Mouse (Mus musculus) heart, embryonic 13.5 days (tissue): ENCODE data around the gene Pkn3. TPM values are rescaled to one million over a fixed set of nuclear protein-coding genes. Genes with fewer than 3 reads are reported as not detected.
"Not testable (repeated sequence)": the region's sequence is repeated elsewhere in the genome, so short reads cannot be mapped to it uniquely, and the experiment has no call there.

ENCODE experiments used
- ATAC-seq: fragments of 200-750 bp; cut with Nextera tagmentation; 2 replicates; pipeline ENCODE4 v1.8.0; 2017; ENCODE audit warnings: moderate TSS enrichment; ENCODE audit not compliant: insufficient number of reproducible peaks, low FRiP score, low TSS enrichment; ENCODE audit errors: extremely low read depth
- H3K27ac ChIP-seq: fragments of 300-500 bp; sonication (generic); replicated peaks from 2 replicates; pipeline ENCODE4 v1.5.1; 2015; ENCODE audit warnings: moderate library complexity, mild to moderate bottlenecking, inconsistent platforms
- H3K27me3 ChIP-seq: fragments of 300-500 bp; sonication (generic); replicated peaks from 2 replicates; pipeline ENCODE4 v1.6.1; 2015; ENCODE audit warnings: mild to moderate bottlenecking, inconsistent platforms
- H3K36me3 ChIP-seq: fragments of 300-500 bp; sonication (generic); 2 replicates; pipeline ENCODE4 v1.6.1; 2015; ENCODE audit warnings: mild to moderate bottlenecking, inconsistent platforms
- H3K4me1 ChIP-seq: fragments of 300-500 bp; sonication (generic); 2 replicates; pipeline ENCODE4 v1.6.1; 2015; ENCODE audit warnings: inconsistent platforms
- H3K4me2 ChIP-seq: fragments of 300-500 bp; sonication (generic); 2 replicates; pipeline ENCODE4 v1.6.1; 2015; ENCODE audit warnings: inconsistent platforms, mild to moderate bottlenecking, moderate library complexity
- H3K4me3 ChIP-seq: fragments of 300-500 bp; sonication (generic); 2 replicates; pipeline ENCODE4 v1.5.1; 2015; ENCODE audit warnings: moderate library complexity, mild to moderate bottlenecking, inconsistent platforms
- H3K9ac ChIP-seq: fragments of 300-500 bp; sonication (generic); 2 replicates; pipeline ENCODE4 v1.6.1; 2015; ENCODE audit warnings: inconsistent platforms, mild to moderate bottlenecking, moderate library complexity
- H3K9me3 ChIP-seq: fragments of 300-500 bp; sonication (generic); 2 replicates; pipeline ENCODE4 v1.6.1; 2016; ENCODE audit warnings: inconsistent platforms
- WGBS: fragments of 180-500 bp; shearing (Covaris S2); methylation state at CpG from one replicate; pipeline ENCODE4 v1.1.7; 2015; ENCODE audit warnings: mixed read lengths; 5-methylcytosine and 5-hydroxymethylcytosine counted together
- polyA plus RNA-seq: library from polyadenylated mRNA; unstranded; fragments of >200 nt; fragmentation: Nextera tagmentation; extraction: Ambion mirVana; gene quantifications from 2 replicates; pipeline ENCODE4 v1.2.1, GENCODE M21; 2015

The Pkn3 gene
- polyA plus RNA-seq, 1 experiment from 2014 or later, result 13.2 TPM

DNA sequence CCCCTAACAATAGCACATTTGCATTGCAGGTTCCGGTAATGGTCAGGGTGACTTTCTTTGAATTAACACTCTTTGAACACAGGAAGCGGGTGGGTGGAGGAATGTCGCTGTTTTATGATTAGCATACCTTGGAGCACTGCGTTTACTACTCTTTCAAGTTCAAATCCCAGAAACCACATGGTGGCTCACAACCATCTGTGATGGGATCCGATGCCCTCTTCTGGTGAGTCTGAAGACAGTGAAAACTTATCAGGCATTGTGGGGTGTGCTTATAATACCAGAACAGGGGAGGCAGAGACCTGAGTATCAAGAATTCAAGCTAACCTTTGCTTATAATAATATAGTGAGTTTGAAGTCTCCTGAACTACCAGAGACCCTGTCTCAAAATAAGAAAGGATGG, 53.8 kb downstream of the Pkn3 start:
- H3K9ac ChIP-seq, H3K4me2 ChIP-seq, H3K4me3 ChIP-seq, H3K9me3 ChIP-seq, H3K27me3 ChIP-seq, ATAC-seq, H3K27ac ChIP-seq: not testable (repeated sequence)
- peaks cover 11% of the 10 kb centered on the region for H3K36me3 ChIP-seq
- 59% methylated on average over 5 of the region's 5 CpGs for WGBS
- H3K4me1 ChIP-seq, result peaks cover 24% of the 10 kb centered on the region

DNA sequence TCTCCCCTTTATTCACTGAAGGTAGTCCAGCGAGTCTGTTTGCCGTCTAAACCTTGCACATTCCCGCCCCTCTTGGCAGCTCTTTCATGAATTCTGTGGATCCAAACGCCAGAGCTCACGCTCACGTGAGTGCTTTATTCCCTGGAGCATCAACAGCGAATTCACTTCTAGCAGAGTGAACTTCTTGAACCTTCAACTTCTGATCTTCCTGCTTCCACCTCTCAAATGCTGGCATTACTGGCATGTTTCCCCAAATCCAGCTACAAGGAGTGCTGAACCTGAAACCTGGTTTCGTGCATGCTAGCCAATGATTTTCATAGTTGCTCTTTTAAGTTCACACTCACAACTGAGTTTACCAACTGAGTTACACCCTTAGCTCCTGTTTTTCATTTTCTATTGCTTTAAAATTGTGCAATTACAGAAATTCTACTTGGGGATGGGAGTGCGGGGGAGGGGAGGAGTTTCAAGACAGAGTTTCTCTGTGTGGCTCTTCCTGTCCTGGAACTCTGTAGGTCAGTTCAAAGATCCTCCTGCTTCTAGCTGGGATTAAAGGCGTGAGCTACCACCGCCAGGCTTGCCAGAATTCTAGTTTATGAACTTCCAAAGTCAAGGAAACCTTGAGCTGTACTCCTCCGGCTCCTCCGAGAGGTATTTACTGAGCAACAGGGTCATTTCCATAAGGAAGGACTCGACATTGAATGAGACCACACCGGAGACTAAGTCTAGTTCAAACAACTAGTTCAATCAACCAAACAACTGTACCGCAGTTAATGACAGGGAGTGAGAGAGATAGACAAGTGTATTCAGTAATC, 55.5 kb downstream of the Pkn3 start:
- H3K9me3 ChIP-seq, result no peaks in the 10 kb centered on the region
- 19% methylated on average over 16 of the region's 16 CpGs for WGBS
- peaks cover 29% of the 10 kb centered on the region for H3K36me3 ChIP-seq
- H3K27me3 ChIP-seq, result no peaks in the 10 kb centered on the region
- ATAC-seq, result no peak
- H3K9ac ChIP-seq, result peak overlapping the region; percentile 95
- peak overlapping the region; percentile 91 for H3K4me3 ChIP-seq
- H3K27ac ChIP-seq, result peak overlapping the region; percentile 90
- peaks cover 24% of the 10 kb centered on the region for H3K4me1 ChIP-seq
- peak overlapping the region; percentile 84 for H3K4me2 ChIP-seq

DNA sequence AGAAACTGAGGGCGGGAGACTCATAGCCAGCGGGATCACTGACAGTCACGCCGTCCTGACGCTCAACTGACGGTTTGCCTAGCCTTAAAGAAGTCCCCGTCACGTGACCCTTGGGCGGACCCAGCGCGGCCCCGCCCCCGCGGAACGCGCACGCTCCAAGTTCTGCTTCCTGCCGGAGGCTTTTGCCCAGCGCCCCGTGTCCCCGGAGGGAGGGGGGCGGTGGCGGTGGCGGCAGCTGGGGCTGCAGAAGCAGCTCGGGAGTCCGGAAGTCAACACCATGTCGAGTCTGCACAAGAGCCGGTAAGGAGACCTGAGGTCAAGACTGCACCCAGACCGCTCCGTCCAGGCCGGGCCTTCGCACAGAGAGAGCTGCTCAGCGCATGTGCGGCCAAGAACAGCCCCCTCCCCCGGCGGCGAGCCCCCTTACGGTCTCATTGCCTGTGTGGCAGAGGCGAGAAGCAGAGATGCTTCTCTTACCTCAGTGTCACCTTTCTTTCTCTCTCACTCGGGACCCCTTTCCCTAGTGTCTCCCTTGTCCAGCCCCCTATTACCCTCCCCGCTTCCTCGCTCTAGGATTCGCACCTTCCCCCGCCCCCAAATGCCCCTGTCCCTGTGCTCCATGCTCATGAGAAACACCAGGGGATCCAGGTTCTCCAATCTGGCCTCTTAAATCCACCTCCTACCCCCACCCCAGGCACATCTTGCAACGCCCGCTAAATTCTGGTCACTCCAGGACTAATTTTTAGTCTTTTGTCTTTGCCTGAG, 56.3 kb downstream of the Pkn3 start, which contains the start of gene Tbc1d13:
Tbc1d13 (plus strand) TSS at position 134 of the 765 bp plus-strand sequence.
- H3K9ac ChIP-seq, result peak within 1 kb of the TSS; percentile 95
- peak; percentile 92 for ATAC-seq
- no peaks in the 10 kb centered on the region for H3K9me3 ChIP-seq
- peak within 1 kb of the TSS; percentile 90 for H3K27ac ChIP-seq
- H3K27me3 ChIP-seq, result no peaks in the 10 kb centered on the region
- peak within 1 kb of the TSS; percentile 84 for H3K4me2 ChIP-seq
- peaks cover 37% of the 10 kb centered on the region for H3K36me3 ChIP-seq
- H3K4me1 ChIP-seq, result peaks cover 24% of the 10 kb centered on the region
- under 1% methylated on average over 46 of the region's 46 CpGs for WGBS
- peak within 1 kb of the TSS; percentile 91 for H3K4me3 ChIP-seq

DNA sequence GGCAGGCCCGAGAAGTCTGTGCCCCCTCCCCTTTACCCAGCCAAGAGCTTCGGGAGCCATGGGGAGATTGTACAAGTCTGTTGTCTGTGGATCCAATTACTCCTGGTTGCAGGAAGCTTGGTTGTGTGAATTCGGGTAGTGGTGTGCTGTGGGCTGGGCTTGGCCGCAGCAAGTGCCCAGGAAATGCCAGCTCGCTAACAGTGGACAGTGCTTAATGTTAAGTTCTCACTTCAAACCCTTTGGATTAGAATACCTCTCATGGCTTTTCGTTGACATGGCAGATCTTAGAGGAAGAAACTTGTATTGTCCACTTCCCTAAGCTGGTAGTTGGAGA, 56.9 kb downstream of the Pkn3 start:
- Histone ChIP-seq H3K4me1 (peaks cover 24% of the 10 kb centered on the region), H3K27me3 (no peaks in the 10 kb centered on the region), H3K27ac (peak overlapping the region; percentile 90), H3K4me2 (peak overlapping the region; percentile 84), H3K4me3 (peak overlapping the region; percentile 91), H3K9ac (peak overlapping the region; percentile 95), H3K36me3 (peaks cover 40% of the 10 kb centered on the region), H3K9me3 (no peaks in the 10 kb centered on the region)
- ATAC-seq, result no peak
- 23% methylated on average over 6 of the region's 6 CpGs for WGBS

DNA sequence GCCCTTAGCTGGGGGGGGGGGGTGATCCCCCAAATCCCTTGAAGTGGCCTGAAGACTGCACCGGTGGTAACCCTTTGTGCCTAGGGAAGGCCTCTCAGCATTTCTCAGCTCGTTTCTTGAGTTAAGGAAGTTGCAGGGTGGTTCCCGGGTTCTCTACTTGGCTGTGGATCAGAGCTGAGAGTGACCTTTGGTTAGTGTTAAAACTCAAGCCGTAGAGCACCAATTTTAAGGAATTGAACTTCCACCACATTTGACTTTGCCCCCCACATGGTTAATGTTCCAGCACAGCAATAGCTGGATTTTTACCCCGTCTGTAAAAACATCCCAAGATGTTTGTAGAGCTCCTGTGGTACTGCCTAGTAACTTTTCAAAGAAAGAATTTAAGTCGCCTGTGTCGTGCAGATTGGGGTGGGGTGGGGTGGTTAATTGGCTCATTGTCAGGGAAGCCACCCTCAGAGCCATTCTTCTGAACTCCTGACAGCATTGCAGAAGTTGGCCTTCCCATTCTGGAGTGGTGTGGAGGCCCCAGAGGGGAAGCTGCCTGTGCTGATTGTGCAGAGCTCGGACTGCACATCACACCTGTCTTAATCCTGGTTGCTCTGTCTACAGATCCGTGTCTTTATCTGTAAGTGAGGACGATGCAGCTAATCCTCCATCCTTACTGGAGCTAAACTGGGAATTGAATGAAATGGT, 57.6 kb downstream of the Pkn3 start:
- no peaks in the 10 kb centered on the region for H3K9me3 ChIP-seq
- no peak for ATAC-seq
- 64% methylated on average over 10 of the region's 10 CpGs for WGBS
- peaks cover 24% of the 10 kb centered on the region for H3K4me1 ChIP-seq
- H3K9ac ChIP-seq, result peak overlapping the region; percentile 95
- no peaks in the 10 kb centered on the region for H3K27me3 ChIP-seq
- peak overlapping the region; percentile 90 for H3K27ac ChIP-seq
- H3K4me3 ChIP-seq, result peak overlapping the region; percentile 91
- peak overlapping the region; percentile 84 for H3K4me2 ChIP-seq
- H3K36me3 ChIP-seq, result peaks cover 45% of the 10 kb centered on the region

DNA sequence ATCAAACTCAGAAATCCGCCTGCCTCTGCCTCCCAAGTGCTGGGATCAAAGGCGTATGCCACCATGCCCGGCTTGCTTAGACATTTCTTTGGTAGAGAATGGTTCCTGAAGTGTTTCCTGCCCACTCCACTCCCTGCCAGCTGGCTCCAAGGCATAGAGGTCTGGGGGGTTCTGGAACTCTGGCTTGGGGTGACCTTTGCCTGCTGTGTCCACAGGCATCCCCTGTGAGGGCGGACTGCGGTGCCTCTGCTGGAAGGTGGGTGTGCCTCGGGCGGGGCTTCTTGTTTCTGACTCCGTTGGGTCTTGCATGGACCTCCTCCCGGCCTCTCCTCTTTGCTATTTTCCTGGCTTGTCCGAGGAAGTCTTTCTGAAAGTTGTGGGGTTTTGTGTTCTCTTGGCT, 59.0 kb downstream of the Pkn3 start:
- ATAC-seq, result no peak
- H3K4me3 ChIP-seq, result no peak overlapping the region
- H3K36me3 ChIP-seq, result peaks cover 59% of the 10 kb centered on the region

DNA sequence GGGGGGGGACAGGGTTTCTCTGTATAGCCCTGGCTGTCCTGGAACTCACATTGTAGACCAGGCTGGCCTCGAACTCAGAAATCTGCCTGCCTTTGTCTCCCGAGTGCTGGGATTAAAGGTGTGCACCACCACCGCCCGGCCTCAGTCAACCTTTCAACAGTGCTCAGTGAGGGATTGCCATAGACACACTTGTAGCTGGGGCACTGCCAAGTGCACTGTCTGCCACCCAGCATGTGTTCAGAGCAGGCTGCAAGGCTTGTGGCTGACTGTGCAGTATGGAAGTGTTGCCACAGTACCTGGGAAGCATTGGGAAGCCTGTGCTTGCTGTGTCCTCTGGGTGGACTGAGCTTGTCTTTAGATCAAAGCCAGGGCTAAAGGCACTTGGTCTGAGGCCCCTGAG, 62.5 kb downstream of the Pkn3 start:
- not testable (repeated sequence) for ATAC-seq, H3K27me3 ChIP-seq, H3K9ac ChIP-seq, H3K27ac ChIP-seq, H3K4me1 ChIP-seq, H3K4me3 ChIP-seq, H3K9me3 ChIP-seq, H3K4me2 ChIP-seq
- 90% methylated on average over 4 of the region's 4 CpGs for WGBS
- H3K36me3 ChIP-seq, result peaks cover 95% of the 10 kb centered on the region

More for the DNA sequence above, 59.0 kb downstream of the Pkn3 start:
- peaks cover 24% of the 10 kb centered on the region for H3K4me1 ChIP-seq
- H3K9ac ChIP-seq, result no peak overlapping the region
- no peak overlapping the region for H3K27ac ChIP-seq
- WGBS, result 85% methylated on average over 10 of the region's 10 CpGs
- H3K4me2 ChIP-seq, result no peak overlapping the region
- no peaks in the 10 kb centered on the region for H3K9me3 ChIP-seq
- H3K27me3 ChIP-seq, result no peaks in the 10 kb centered on the region

Other genes starting within 250 kb of the Pkn3 start
- gene Cercam, start 208.5 kb upstream of the Pkn3 start, polyA plus RNA-seq, result 19.6 and 21.5 TPM in 2 replicates
- gene Odf2, start 188.5 kb upstream of the Pkn3 start, polyA plus RNA-seq, result 47.0 and 47.2 TPM in 2 replicates
- gene Gle1, start 142.3 kb upstream of the Pkn3 start, polyA plus RNA-seq, result 33.1 and 39.7 TPM in 2 replicates
- 86.6 and 89.5 TPM in 2 replicates for gene Sptan1, start 112.1 kb upstream of the Pkn3 start, polyA plus RNA-seq
- 17.9 and 18.8 TPM in 2 replicates for gene Wdr34, start 28.8 kb upstream of the Pkn3 start, polyA plus RNA-seq
- 214 and 239 TPM in 2 replicates for gene Set, start 20.3 kb upstream of the Pkn3 start, polyA plus RNA-seq
- gene Zdhhc12, start 16.0 kb downstream of the Pkn3 start, polyA plus RNA-seq, result 36.5 and 45.5 TPM in 2 replicates
- 5.6 and 6.3 TPM in 2 replicates for gene Zer1, start 46.9 kb downstream of the Pkn3 start, polyA plus RNA-seq
- 5.1 and 5.5 TPM in 2 replicates for gene Tbc1d13, start 56.1 kb downstream of the Pkn3 start, polyA plus RNA-seq
- gene Endog, start 93.8 kb downstream of the Pkn3 start, polyA plus RNA-seq, result 30.4 and 30.6 TPM in 2 replicates
- 33.6 TPM in 2 replicates for gene Spout1, start 100.8 kb downstream of the Pkn3 start, polyA plus RNA-seq
- 16.3 and 17.2 TPM in 2 replicates for gene Kyat1, start 128.2 kb downstream of the Pkn3 start, polyA plus RNA-seq
- 39.6 and 41.9 TPM in 2 replicates for gene Lrrc8a, start 160.0 kb downstream of the Pkn3 start, polyA plus RNA-seq
- 0.19 and 0.27 TPM in 2 replicates for gene Gm28035, start 162.9 kb downstream of the Pkn3 start, polyA plus RNA-seq
- gene Phyhd1, start 188.5 kb downstream of the Pkn3 start, polyA plus RNA-seq, result 7.0 and 8.2 TPM in 2 replicates
- gene Gm28038, start 203.4 kb downstream of the Pkn3 start, polyA plus RNA-seq, result not detected in 2 replicates
- 27.8 and 30.3 TPM in 2 replicates for gene Dolk, start 208.7 kb downstream of the Pkn3 start, polyA plus RNA-seq
- 22.2 and 25.7 TPM in 2 replicates for gene Nup188, start 208.7 kb downstream of the Pkn3 start, polyA plus RNA-seq